Mouse (Mus musculus): ENCODE data around the gene Fgfr2. TPM values are rescaled to one million over a fixed set of nuclear protein-coding genes. Genes with fewer than 3 reads are reported as not detected.
A peak's percentile ranks its signal among the peaks of the same experiment; 100 is the strongest.

Fgfr2 gene
- polyA plus RNA-seq, 1 experiment from 2014 or later: 110 TPM

DNA sequence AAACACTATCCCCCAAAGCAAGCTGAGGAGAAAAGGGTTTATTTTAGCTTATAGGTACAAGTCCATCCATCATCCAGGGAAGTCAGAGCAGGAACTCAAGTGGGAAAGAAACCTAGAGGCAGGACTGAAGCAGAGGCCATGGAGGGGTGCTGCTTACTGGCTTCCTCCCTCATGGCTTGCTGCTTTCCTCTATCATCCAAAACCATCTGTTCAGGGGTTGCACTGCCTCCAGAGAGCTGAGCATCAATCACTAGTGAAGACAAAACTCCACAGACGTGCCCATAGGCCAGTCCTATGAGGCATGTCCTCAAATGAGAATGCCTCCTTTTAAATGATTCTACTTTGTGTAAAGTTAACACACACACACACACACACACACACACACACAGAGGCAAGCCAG lies 793.0 kb downstream of the Fgfr2 start:
- Histone ChIP-seq H3K4me2 (replicated peaks; ENCODE audit: low read depth, low read length) (no peak overlapping the region), H3K27me3 (replicated peaks; ENCODE audit: insufficient read depth, low read length) (no peaks in the 10 kb centered on the region), H3K36me3 (ENCODE audit: insufficient read depth, low read length) (no peaks in the 10 kb centered on the region), H3K4me3 (ENCODE audit: low read depth, low read length) (no peak overlapping the region), H3K4me1 (ENCODE audit: insufficient read depth, low read depth, low read length) (peaks cover 8% of the 10 kb centered on the region; the same call in 1 of the 2 replicates), H3K27ac (ENCODE audit: low read length) (no peak overlapping the region), H3K9me3 (ENCODE audit: low read length) (no peaks in the 10 kb centered on the region), H3K9ac (replicated peaks; ENCODE audit: low read depth) (no peak overlapping the region)
- TF ChIP-seq EP300 (IDR thresholded peaks at IDR 0.05) (no peak), CTCF (IDR thresholded peaks at IDR 0.05) (no peak)
- ATAC-seq: no peak
- no peak for DNase-seq (ENCODE audit: low spot score)
- 61% methylated on average over 1 of the region's 1 CpGs for WGBS

DNA sequence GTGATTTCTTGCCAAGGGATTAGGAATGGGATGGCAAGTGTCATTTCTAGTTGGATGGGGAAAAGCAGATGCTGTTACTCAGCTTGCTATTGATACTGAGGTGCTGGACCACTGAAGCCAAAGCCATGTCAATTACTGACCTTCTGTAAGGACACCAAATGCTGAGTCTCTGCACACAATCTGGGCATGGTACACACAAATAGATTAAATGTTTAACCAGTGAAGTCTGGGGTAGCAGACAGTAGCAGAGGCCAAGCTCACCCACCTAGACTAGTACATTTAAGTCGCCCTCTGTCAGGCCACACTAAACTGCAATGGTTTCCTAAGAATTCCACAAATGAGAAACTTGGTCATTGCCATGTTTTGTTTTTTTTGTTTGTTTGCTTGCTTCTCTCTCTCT lies 794.5 kb downstream of the Fgfr2 start:
- Histone ChIP-seq H3K36me3 (ENCODE audit: insufficient read depth, low read length) (no peaks in the 10 kb centered on the region), H3K27me3 (replicated peaks; ENCODE audit: insufficient read depth, low read length) (no peaks in the 10 kb centered on the region), H3K4me2 (replicated peaks; ENCODE audit: low read depth, low read length) (no peak overlapping the region), H3K9me3 (ENCODE audit: low read length) (no peaks in the 10 kb centered on the region), H3K4me1 (ENCODE audit: insufficient read depth, low read depth, low read length) (peaks cover 8% of the 10 kb centered on the region; the same call in 1 of the 2 replicates), H3K9ac (replicated peaks; ENCODE audit: low read depth) (no peak overlapping the region), H3K27ac (ENCODE audit: low read length) (no peak overlapping the region), H3K4me3 (ENCODE audit: low read depth, low read length) (no peak overlapping the region)
- ATAC-seq (no peak), DNase-seq (ENCODE audit: low spot score) (no peak)
- WGBS: 90% methylated on average over 1 of the region's 1 CpGs
- no peak for TF ChIP-seq EP300 (IDR thresholded peaks at IDR 0.05)
- no peak for TF ChIP-seq CTCF (IDR thresholded peaks at IDR 0.05)

DNA sequence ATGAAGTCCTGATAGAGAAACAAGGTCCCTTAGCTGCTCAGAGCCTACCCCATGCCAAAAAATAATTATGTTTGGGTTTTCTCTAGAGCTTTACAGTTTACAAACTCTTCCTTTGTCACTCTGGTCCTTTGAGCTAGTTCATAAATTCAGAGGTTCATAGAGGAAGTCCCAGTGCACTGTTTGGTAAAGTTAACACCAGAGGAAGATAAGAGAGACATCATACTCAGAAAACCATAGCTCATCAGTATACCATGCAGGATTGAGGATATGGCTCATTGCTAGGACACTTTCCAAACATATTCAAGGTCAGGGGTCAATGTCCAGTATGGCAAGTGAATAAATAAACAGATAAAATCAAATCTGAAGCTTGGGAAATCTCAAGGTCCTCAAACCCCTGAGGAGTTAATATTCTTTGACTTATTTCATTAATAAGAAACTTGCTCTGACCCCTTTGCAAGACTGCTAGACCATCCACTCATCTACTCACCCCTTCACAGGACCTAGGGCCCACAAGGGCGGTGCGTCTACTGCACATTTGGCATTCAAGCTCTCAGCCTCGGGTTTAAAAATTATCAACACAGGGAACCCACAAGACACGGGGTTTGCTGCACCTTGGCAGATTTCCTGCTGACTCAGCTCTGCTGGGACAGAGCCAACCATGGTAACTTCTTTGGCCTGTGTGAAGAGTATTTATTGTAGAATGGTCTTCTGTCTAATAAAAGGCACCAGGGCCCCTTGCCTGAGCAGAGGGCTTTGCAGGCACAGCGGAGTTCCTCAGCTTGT lies 797.4 kb downstream of the Fgfr2 start:
- DNase-seq (ENCODE audit: low spot score) (peak; percentile 46), ATAC-seq (peak; percentile 27; the same call in 1 of the 2 replicates)
- TF ChIP-seq CTCF (IDR thresholded peaks at IDR 0.05): no peak
- TF ChIP-seq EP300 (IDR thresholded peaks at IDR 0.05): 0 out of 2 replicates have a peak, but pooled peaks have one; percentile 17
- Histone ChIP-seq H3K9me3 (ENCODE audit: low read length) (no peaks in the 10 kb centered on the region), H3K4me1 (ENCODE audit: insufficient read depth, low read depth, low read length) (peaks cover 8% of the 10 kb centered on the region; the same call in 1 of the 2 replicates), H3K27ac (ENCODE audit: low read length) (no peak overlapping the region), H3K27me3 (replicated peaks; ENCODE audit: insufficient read depth, low read length) (no peaks in the 10 kb centered on the region), H3K36me3 (ENCODE audit: insufficient read depth, low read length) (no peaks in the 10 kb centered on the region), H3K4me2 (replicated peaks; ENCODE audit: low read depth, low read length) (no peak overlapping the region), H3K9ac (replicated peaks; ENCODE audit: low read depth) (no peak overlapping the region), H3K4me3 (ENCODE audit: low read depth, low read length) (no peak overlapping the region)
- 10% methylated on average over 5 of the region's 5 CpGs for WGBS

DNA sequence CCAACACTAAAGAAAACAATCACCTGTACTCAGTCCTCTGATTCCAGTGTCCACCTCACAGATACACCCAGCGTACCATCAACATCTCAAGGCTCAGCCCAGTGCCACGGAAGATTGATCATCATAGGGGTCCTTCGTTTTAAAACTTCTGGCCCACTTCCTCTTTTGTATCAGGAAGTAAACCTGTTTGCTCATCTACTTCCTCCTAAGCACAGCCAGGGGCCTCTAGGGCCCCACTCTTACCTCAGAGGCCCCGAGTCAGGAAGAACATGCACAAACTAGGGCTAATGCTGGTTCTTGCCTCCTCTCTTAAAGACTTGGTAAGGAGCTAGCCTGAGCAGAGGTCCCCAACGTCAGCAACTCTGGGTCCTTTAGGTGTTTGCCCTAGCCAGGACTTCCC lies 799.7 kb downstream of the Fgfr2 start:
- TF ChIP-seq EP300 (IDR thresholded peaks at IDR 0.05): no peak
- TF ChIP-seq CTCF (IDR thresholded peaks at IDR 0.05): no peak
- H3K27ac ChIP-seq (ENCODE audit: low read length): no peak overlapping the region
- WGBS: 47% methylated on average over 5 of the region's 5 CpGs
- DNase-seq (ENCODE audit: low spot score) (peak; percentile 51), ATAC-seq (peak; percentile 40)
- no peaks in the 10 kb centered on the region for H3K9me3 ChIP-seq (ENCODE audit: low read length)
- H3K27me3 ChIP-seq (replicated peaks; ENCODE audit: insufficient read depth, low read length): no peaks in the 10 kb centered on the region
- peaks cover 8% of the 10 kb centered on the region; the same call in 1 of the 2 replicates for H3K4me1 ChIP-seq (ENCODE audit: insufficient read depth, low read depth, low read length)
- no peaks in the 10 kb centered on the region for H3K36me3 ChIP-seq (ENCODE audit: insufficient read depth, low read length)
- no peak overlapping the region for H3K4me2 ChIP-seq (replicated peaks; ENCODE audit: low read depth, low read length)
- no peak overlapping the region for H3K4me3 ChIP-seq (ENCODE audit: low read depth, low read length)
- H3K9ac ChIP-seq (replicated peaks; ENCODE audit: low read depth): no peak overlapping the region

DNA sequence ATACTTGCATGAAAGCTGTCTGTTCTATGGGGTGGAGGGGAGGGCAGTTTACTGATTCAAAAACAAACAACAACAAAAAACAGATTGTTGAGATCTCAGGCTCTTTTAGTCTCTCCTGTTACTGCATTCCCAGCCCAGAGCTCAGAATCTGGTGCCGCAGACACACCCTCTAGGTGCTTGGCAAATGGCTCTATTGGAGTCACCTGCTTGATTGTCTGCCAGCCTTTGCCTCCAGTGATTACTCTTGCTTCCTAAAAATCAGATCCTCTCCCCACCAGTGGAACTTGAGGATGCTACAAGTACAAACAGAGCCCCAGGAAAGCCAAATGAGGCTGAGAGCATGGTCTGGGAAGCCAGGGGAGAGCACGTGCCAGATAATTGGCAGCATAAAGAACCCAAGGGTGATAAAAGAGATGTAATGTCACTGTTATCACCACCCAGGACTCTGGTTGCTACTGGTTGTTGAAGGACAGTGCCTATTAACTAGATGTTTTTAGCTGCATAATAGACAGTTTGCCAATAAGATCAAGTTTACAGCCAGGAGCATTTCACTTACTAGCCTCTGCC lies 801.7 kb downstream of the Fgfr2 start:
- Histone ChIP-seq H3K4me3 (ENCODE audit: low read depth, low read length) (no peak overlapping the region), H3K9me3 (ENCODE audit: low read length) (no peaks in the 10 kb centered on the region), H3K4me2 (replicated peaks; ENCODE audit: low read depth, low read length) (no peak overlapping the region), H3K9ac (replicated peaks; ENCODE audit: low read depth) (no peak overlapping the region), H3K27ac (ENCODE audit: low read length) (no peak overlapping the region), H3K27me3 (replicated peaks; ENCODE audit: insufficient read depth, low read length) (no peaks in the 10 kb centered on the region), H3K36me3 (ENCODE audit: insufficient read depth, low read length) (no peaks in the 10 kb centered on the region), H3K4me1 (ENCODE audit: insufficient read depth, low read depth, low read length) (peaks cover 10% of the 10 kb centered on the region; the same call in 1 of the 2 replicates)
- ATAC-seq: no peak
- TF ChIP-seq CTCF (IDR thresholded peaks at IDR 0.05) (no peak), EP300 (IDR thresholded peaks at IDR 0.05) (no peak)
- 82% methylated on average over 2 of the region's 2 CpGs for WGBS
- DNase-seq (ENCODE audit: low spot score): no peak

DNA sequence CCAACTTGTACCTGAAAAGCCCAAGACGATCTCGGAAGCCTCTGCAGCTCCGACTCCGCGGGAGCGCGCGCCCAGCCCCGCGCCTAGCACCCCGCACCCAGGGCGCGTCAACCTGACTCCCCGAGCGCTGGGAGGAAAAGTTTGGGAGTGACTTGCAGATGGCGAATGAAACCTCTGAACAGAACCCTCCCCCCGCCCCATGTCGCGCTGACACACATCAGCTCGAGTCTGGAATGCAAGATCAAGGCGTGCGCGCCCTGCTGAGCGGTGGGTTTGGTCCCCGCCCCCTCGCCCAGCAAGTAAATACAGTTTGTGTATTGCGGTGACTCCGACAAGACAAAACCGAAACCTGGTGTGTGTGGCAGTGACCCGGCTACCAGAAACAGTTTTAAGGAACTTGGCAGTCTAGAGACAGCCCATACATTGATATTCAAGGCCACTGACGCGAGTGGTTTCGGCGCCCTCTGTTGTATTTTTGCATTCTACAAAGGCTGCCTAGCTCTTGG lies 806.1 kb downstream of the Fgfr2 start, which contains the start of gene Chst15:
TSS of gene Chst15 (minus strand) at position 193 of the 506 bp plus-strand sequence.
- H3K36me3 ChIP-seq (ENCODE audit: insufficient read depth, low read length): no peaks in the 10 kb centered on the region
- H3K4me2 ChIP-seq (replicated peaks; ENCODE audit: low read depth, low read length): peak within 1 kb of the TSS; percentile 97
- peak within 1 kb of the TSS; percentile 85 for H3K27ac ChIP-seq (ENCODE audit: low read length)
- no peaks in the 10 kb centered on the region for H3K9me3 ChIP-seq (ENCODE audit: low read length)
- DNase-seq (ENCODE audit: low spot score) (peak; percentile 87), ATAC-seq (peak; percentile 72)
- no peaks in the 10 kb centered on the region for H3K27me3 ChIP-seq (replicated peaks; ENCODE audit: insufficient read depth, low read length)
- H3K9ac ChIP-seq (replicated peaks; ENCODE audit: low read depth): peak within 1 kb of the TSS; percentile 82
- under 1% methylated on average over 34 of the region's 34 CpGs for WGBS
- peaks cover 3% of the 10 kb centered on the region for H3K4me1 ChIP-seq (ENCODE audit: insufficient read depth, low read depth, low read length)
- peak within 1 kb of the TSS; percentile 71 for H3K4me3 ChIP-seq (ENCODE audit: low read depth, low read length)
- TF ChIP-seq EP300 (IDR thresholded peaks at IDR 0.05) (no peak), CTCF (IDR thresholded peaks at IDR 0.05) (peak; percentile 43)
